In genomic region chr10:67058297-67058696, GRCm38 (mm10) we compare ENCODE assay signal across 9 mouse cellular contexts. TPM values are rescaled to one million over a fixed set of nuclear protein-coding genes. Genes with fewer than 3 reads are reported as not detected.
DNase-seq lines count a peak whose midpoint lies in the region; ATAC-seq and TF ChIP-seq lines count a peak whose summit lies in the region.
"Had no signal": no experiment of that assay in that cellular context is flagged by ENCODE, and none has a peak within 500 bp of the region (broad histone marks: within the 10 kb centered on the region; RNA-seq: fewer than 3 reads in every experiment).

No protein-coding gene starts in this region.

- no peak for TF ChIP-seq CTCF in brain, embryonic 14.5 days (IDR thresholded peaks at IDR 0.05; ENCODE audit: borderline replicate concordance, extremely low read depth, insufficient read depth, insufficient read length)
- TF ChIP-seq CTCF in olfactory bulb, adult 2 months (IDR thresholded peaks at IDR 0.05; ENCODE audit: insufficient read depth, low read depth, low read length) = no peak

- intact Hi-C loops in heart, postnatal 36 days (cut with DNase I) = loop anchor here (2.0 to 5.0 kb wide), 3 partner anchors 39 to 129 kb away; partner anchors contain the start of genes Jmjd1c and Reep3

- H3K27ac ChIP-seq in embryonic facial prominence, embryonic 14.5 days (replicated peaks; ENCODE audit: low read depth, low read length) = peak overlapping the region; percentile 40; the same call in 1 of the 2 replicates
- peak overlapping the region; percentile 59; the same call in 1 of the 2 replicates for H3K27ac ChIP-seq in olfactory bulb, adult 2 months (ENCODE audit: insufficient read depth, low read depth, low read length)
- H3K27ac ChIP-seq: macrophage had no signal

- peak; percentile 28; the same call in 1 of the 2 replicates for ATAC-seq in embryonic facial prominence, embryonic 14.5 days (ENCODE audit: low read depth)

- H3K9me3 ChIP-seq in embryonic facial prominence, embryonic 14.5 days (ENCODE audit: control insufficient read depth, low read length) = no peaks in the 10 kb centered on the region

- H3K4me1 ChIP-seq in embryonic facial prominence, embryonic 14.5 days (ENCODE audit: control insufficient read depth, insufficient read depth, low read length) = peaks cover 50% of the 10 kb centered on the region
- H3K4me1 ChIP-seq in olfactory bulb, adult 2 months (ENCODE audit: control insufficient read depth, insufficient read depth, low read length) = peaks cover 13% of the 10 kb centered on the region

- 41% methylated on average over 7 of the region's 7 CpGs for WGBS in embryonic facial prominence, embryonic 14.5 days
- WGBS in olfactory bulb, adult 2 months = 47% methylated on average over 7 of the region's 7 CpGs

- H3K4me2 ChIP-seq in embryonic facial prominence, embryonic 14.5 days (ENCODE audit: low read depth, low read length) = no peak overlapping the region; the same call in 1 of the 2 replicates

- no peak overlapping the region for H3K4me3 ChIP-seq in embryonic facial prominence, embryonic 14.5 days (ENCODE audit: low read depth, low read length)
- H3K4me3 ChIP-seq in olfactory bulb, adult 2 months (ENCODE audit: insufficient read depth, low read depth, low read length) = no peak overlapping the region

- H3K9ac ChIP-seq in embryonic facial prominence, embryonic 14.5 days (ENCODE audit: low read depth, low read length) = no peak overlapping the region

- H3K27me3 ChIP-seq in embryonic facial prominence, embryonic 14.5 days (replicated peaks; ENCODE audit: control insufficient read depth, insufficient read depth, low read length) = no peaks in the 10 kb centered on the region

- 0 out of 2 replicates have a peak, but pooled peaks cover 3% of the 10 kb centered on the region for H3K36me3 ChIP-seq in embryonic facial prominence, embryonic 14.5 days (ENCODE audit: control insufficient read depth, insufficient read depth, low read length)

- DNase-seq in layer of hippocampus, adult 18-20 months (ENCODE audit: low spot score in 2 of 2) = peak; percentile 21 to 56
- DNase-seq in layer of hippocampus, adult 11-12 months (ENCODE audit: low spot score) = no peak
- DNase-seq in brain, embryonic 14.5 days (ENCODE audit: low read depth) = peak; percentile 83
- DNase-seq in embryonic facial prominence, embryonic 14.5 days (ENCODE audit: low spot score) = peak; percentile 79
- peak; percentile 62 to 67 for DNase-seq in heart, postnatal 36 days
- no peak for DNase-seq in thymus, postnatal 0 days (ENCODE audit: low spot score)
- DNase-seq in frontal cortex, postnatal 25 days (ENCODE audit: low spot score in 2 of 2) = no peak

- no peak for TF ChIP-seq POLR2A in brain, embryonic 14.5 days (IDR thresholded peaks at IDR 0.05; ENCODE audit: borderline replicate concordance, extremely low read depth, insufficient read depth, insufficient read length, poor library complexity, severe bottlenecking)
- no peak for TF ChIP-seq POLR2A in olfactory bulb, adult 2 months (IDR thresholded peaks at IDR 0.05; ENCODE audit: insufficient read depth, low read depth, low read length)

RNA-seq across cellular contexts. Expression of gene Jmjd1c, which starts 37.6 kb away (rescaled TPM):
- total RNA-seq in layer of hippocampus, adult 18-20 months (2021) = 100 to 1,000 TPM in 1 of 2 experiments, 10 to 100 TPM in 1; 86.0 to 101 TPM
- 29.1 and 42.4 TPM in 2 replicates for polyA plus RNA-seq in brain, embryonic 14.5 days (2012; rRNA removed)
- 44.0 and 44.4 TPM in 2 replicates for polyA plus RNA-seq in embryonic facial prominence, embryonic 14.5 days (2014; fragmentation: Nextera tagmentation; extraction: Ambion mirVana)
- total RNA-seq in heart, postnatal 36 days (2021) = 10 to 100 TPM; 39.4 to 41.1 TPM
- polyA plus RNA-seq in olfactory bulb, adult 2 months (2012; ENCODE audit: insufficient read depth, insufficient read length, low replicate concordance, missing spikeins) = 77.0 and 101 TPM in 2 replicates
- 53.5 and 61.4 TPM in 2 replicates for polyA plus RNA-seq in thymus, postnatal 0 days (2015; fragmentation: Nextera tagmentation; extraction: Ambion mirVana)

RNA-seq across cellular contexts. Expression of gene Reep3, which starts 38.4 kb away (rescaled TPM):
- total RNA-seq in layer of hippocampus, adult 18-20 months (2021) = 10 to 100 TPM; 18.0 to 20.6 TPM
- polyA plus RNA-seq in brain, embryonic 14.5 days (2012; rRNA removed) = 26.5 and 34.8 TPM in 2 replicates
- polyA plus RNA-seq in embryonic facial prominence, embryonic 14.5 days (2014; fragmentation: Nextera tagmentation; extraction: Ambion mirVana) = 39.6 and 40.0 TPM in 2 replicates
- 10 to 100 TPM; 22.2 to 22.5 TPM for total RNA-seq in heart, postnatal 36 days (2021)
- not detected in 2 replicates for polyA plus RNA-seq in olfactory bulb, adult 2 months (2012; ENCODE audit: insufficient read depth, insufficient read length, low replicate concordance, missing spikeins)
- polyA plus RNA-seq in thymus, postnatal 0 days (2015; fragmentation: Nextera tagmentation; extraction: Ambion mirVana) = 18.1 and 18.2 TPM in 2 replicates

Comparison
In these comparisons a context has a peak if more than half of its experiments do, and no peak if none do; other contexts are left out.
1. DNase-seq: peak in layer of hippocampus, adult 18-20 months (2 of 2), brain, embryonic 14.5 days (single experiment), embryonic facial prominence, embryonic 14.5 days (single experiment) and heart, postnatal 36 days (2 of 2); none in layer of hippocampus, adult 11-12 months (single experiment), thymus, postnatal 0 days (single experiment) and frontal cortex, postnatal 25 days (0 of 2).